Mouse (Mus musculus) lung, postnatal 0 days (tissue): ENCODE measurements around the gene Tspan5.

Source experiments
- CTCF ChIP-seq: IDR thresholded peaks from 2 replicates; pipeline ENCODE4 v1.5.1; 2016; ENCODE audit warnings: antibody characterized with exemption, mild to moderate bottlenecking
- EP300 ChIP-seq: IDR thresholded peaks from 2 replicates; pipeline ENCODE4 v1.6.1; 2016; ENCODE audit warnings: antibody characterized with exemption, mild to moderate bottlenecking, control low read depth

GRCm38 (mm10) chr3:138945516-138945915 is 203.5 kb downstream of the Tspan5 start:
- no peak for TF ChIP-seq CTCF
- no peak for TF ChIP-seq EP300
